Mouse (Mus musculus) midbrain, embryonic 13.5 days (tissue): ENCODE results near the gene Fbxo48. TPM values are rescaled to one million over a fixed set of nuclear protein-coding genes. Genes with fewer than 3 reads are reported as not detected.

Experiments used
- ATAC-seq: fragments of 200-750 bp; cut with Nextera tagmentation; 2 replicates; pipeline ENCODE4 v1.8.0; 2017; ENCODE audit warnings: mild to moderate bottlenecking, moderate TSS enrichment, moderate library complexity
- H3K27ac ChIP-seq: fragments of 300-500 bp; sonication (generic); 2 replicates; pipeline ENCODE4 v1.5.1; 2015; ENCODE audit warnings: inconsistent platforms, mild to moderate bottlenecking, moderate library complexity
- H3K27me3 ChIP-seq: fragments of 300-500 bp; sonication (generic); 2 replicates; pipeline ENCODE4 v1.6.1; 2015; ENCODE audit warnings: mild to moderate bottlenecking, inconsistent platforms
- H3K36me3 ChIP-seq: fragments of 300-500 bp; sonication (generic); 2 replicates; pipeline ENCODE4 v1.6.1; 2015; ENCODE audit warnings: mild to moderate bottlenecking, inconsistent platforms
- H3K4me1 ChIP-seq: fragments of 300-500 bp; sonication (generic); replicated peaks from 2 replicates; pipeline ENCODE4 v1.6.1; 2015; ENCODE audit warnings: inconsistent platforms
- H3K4me2 ChIP-seq: fragments of 300-500 bp; sonication (generic); replicated peaks from 2 replicates; pipeline ENCODE4 v1.6.1; 2015; ENCODE audit warnings: moderate library complexity, mild to moderate bottlenecking, inconsistent platforms
- H3K4me3 ChIP-seq: fragments of 300-500 bp; sonication (generic); replicated peaks from 2 replicates; pipeline ENCODE4 v1.5.1; 2015; ENCODE audit warnings: mild to moderate bottlenecking, inconsistent platforms
- H3K9ac ChIP-seq: fragments of 300-500 bp; sonication (generic); replicated peaks from 2 replicates; pipeline ENCODE4 v1.6.1; 2015; ENCODE audit warnings: mild to moderate bottlenecking, inconsistent platforms
- H3K9me3 ChIP-seq: fragments of 300-500 bp; sonication (generic); 2 replicates; pipeline ENCODE4 v1.6.1; 2016; ENCODE audit warnings: mild to moderate bottlenecking, inconsistent platforms
- WGBS: fragments of 180-500 bp; shearing (Covaris S2); methylation state at CpG from one replicate; pipeline ENCODE4 v1.1.7; 2015; 5-methylcytosine and 5-hydroxymethylcytosine counted together
- polyA plus RNA-seq: library from polyadenylated mRNA; unstranded; fragments of >200 nt; fragmentation: Nextera tagmentation; extraction: Ambion mirVana; gene quantifications from 2 replicates; pipeline ENCODE4 v1.2.1, GENCODE M21; 2015

Gene Fbxo48
- polyA plus RNA-seq, 1 experiment from 2014 or later = 0.82 TPM

DNA sequence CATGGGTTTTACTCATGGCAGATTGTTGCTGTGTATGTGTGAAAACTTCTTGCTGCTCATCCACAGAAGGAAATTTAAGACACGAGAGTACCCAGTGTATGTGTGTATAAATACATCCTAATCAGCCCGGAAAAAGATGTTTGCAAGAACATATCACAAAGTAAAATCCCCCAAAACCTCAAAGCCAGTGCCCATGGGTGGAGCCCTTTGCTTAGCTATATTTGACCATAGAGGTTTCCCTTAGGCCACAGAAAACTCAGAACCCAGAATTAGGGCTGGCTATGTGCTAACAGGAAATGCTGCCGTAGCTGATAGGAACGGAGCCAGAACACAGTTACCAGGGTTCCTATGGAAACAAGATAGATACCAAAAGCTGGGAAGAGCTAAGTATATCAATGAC lies 25.8 kb downstream of the Fbxo48 start:
- no peak for ATAC-seq
- no peak overlapping the region for H3K4me2 ChIP-seq
- peaks cover 6% of the 10 kb centered on the region; the same call in 1 of the 2 replicates for H3K36me3 ChIP-seq
- H3K9me3 ChIP-seq = no peaks in the 10 kb centered on the region
- no peak overlapping the region for H3K27ac ChIP-seq
- no peak overlapping the region for H3K4me3 ChIP-seq
- H3K27me3 ChIP-seq = no peaks in the 10 kb centered on the region
- no peaks in the 10 kb centered on the region for H3K4me1 ChIP-seq
- WGBS = 93% methylated on average over 4 of the region's 4 CpGs
- no peak overlapping the region for H3K9ac ChIP-seq

DNA sequence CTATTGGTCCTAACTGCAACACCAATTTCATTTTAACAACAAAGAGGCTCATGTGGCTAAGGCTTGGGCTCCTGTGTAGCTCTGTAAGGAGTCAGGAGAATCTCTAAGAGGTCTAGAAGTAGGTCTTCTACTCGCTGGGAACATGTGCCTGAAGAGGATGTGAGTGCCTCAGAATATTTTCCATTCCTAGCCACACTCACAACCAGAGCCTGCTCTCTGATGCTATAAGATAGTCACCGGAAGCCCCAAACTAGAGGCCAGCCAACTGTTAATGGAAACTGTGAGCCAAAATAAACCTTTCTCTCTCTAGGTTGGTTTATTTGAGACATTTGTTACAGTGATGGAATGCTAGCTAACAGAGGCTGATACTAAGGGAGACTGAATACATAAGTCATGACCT lies 26.4 kb downstream of the Fbxo48 start:
- 85% methylated on average over 2 of the region's 2 CpGs for WGBS
- Histone ChIP-seq H3K9ac (no peak overlapping the region), H3K27me3 (no peaks in the 10 kb centered on the region), H3K27ac (no peak overlapping the region), H3K4me2 (no peak overlapping the region), H3K36me3 (peaks cover 6% of the 10 kb centered on the region; the same call in 1 of the 2 replicates), H3K9me3 (no peaks in the 10 kb centered on the region), H3K4me1 (no peaks in the 10 kb centered on the region), H3K4me3 (no peak overlapping the region)
- no peak for ATAC-seq

DNA sequence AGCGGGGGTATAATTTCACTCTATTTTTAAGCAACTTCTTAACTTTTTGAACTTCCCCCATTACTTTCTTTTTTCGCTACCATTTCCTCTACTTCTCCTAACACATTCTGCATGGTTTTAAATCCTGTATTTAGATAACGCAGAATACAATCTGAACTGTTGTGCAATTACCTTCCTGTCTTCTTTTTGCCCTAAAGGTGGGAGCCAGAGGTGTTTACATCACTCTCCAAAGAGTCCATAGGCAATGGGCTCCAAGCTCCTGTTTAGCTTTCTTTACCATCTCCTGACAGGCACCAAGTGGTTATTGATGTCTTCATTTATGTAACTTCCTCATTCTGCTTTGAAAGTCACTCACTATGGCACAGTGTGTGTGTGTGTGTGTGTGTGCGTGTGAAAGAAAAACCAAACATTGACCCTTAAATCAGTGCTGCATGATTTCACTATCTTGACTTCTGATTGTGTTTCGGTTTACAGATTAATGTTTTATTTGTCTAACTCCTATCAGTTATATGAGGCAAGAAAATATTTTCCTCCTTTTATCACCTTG lies 27.1 kb downstream of the Fbxo48 start:
- no peak overlapping the region for H3K27ac ChIP-seq
- H3K4me1 ChIP-seq = no peaks in the 10 kb centered on the region
- no peak overlapping the region for H3K4me2 ChIP-seq
- ATAC-seq = no peak
- H3K4me3 ChIP-seq = no peak overlapping the region
- H3K9ac ChIP-seq = no peak overlapping the region
- 90% methylated on average over 5 of the region's 5 CpGs for WGBS
- no peaks in the 10 kb centered on the region for H3K9me3 ChIP-seq
- no peaks in the 10 kb centered on the region for H3K27me3 ChIP-seq
- peaks cover 6% of the 10 kb centered on the region; the same call in 1 of the 2 replicates for H3K36me3 ChIP-seq

DNA sequence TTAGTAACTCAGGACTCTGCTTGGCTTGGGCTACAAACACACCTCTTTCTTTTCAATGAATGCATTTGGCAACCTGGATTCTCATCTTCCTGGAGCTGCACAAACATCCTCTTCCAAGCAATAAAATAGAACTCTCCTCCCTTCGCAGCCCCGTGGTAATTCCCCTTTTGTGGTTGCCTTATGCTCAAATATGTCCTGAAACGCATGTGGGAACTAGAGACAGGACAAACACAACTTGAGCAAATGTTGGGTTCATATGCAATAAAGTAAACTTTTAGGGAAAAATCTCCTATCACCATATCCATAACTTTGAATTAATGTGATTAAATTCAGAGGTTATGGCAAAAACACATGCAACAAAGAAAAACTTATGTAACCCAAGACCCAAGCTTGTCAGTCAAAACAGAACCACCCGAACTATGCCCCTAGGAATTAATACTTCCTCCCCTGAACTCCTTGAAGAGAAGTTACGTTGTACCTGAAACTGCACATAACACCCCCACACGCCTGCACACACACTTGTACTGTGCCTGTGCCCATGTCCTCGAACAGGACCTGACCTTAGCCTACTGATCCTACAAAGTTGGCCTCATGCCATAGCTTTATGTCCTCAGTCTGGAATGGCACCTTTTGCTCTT lies 35.5 kb downstream of the Fbxo48 start:
- Histone ChIP-seq H3K9ac (no peak overlapping the region), H3K4me3 (no peak overlapping the region), H3K36me3 (no peaks in the 10 kb centered on the region), H3K4me1 (no peaks in the 10 kb centered on the region), H3K27me3 (no peaks in the 10 kb centered on the region), H3K4me2 (no peak overlapping the region), H3K27ac (no peak overlapping the region), H3K9me3 (no peaks in the 10 kb centered on the region)
- ATAC-seq = no peak
- 88% methylated on average over 7 of the region's 7 CpGs for WGBS

DNA sequence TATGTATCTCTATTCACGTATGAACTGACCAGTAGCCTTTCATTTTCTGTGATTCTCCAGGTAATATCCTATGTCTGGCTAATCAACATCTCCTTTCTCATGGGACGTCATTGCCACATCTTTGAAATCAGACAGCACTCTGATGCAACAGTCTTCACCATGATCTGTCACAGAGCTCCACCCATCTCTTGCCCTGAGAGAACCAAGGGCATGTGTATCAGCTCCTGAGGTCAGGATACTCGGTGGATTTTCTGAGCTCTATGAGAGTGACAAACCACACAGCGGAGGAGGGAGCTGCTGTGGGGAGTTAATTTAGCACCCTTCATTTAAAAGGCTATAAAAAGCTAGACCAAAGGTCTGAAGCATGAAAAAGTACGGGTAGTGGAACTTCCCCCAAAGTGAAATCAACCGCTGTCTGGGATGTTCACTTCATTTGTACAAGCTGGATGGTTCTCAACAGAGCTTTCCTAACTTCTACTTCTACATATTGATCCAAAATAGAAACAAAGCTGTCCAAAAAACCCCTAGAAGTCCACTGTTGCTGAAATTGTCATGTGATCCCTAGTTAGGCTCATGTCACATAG lies 36.7 kb downstream of the Fbxo48 start:
- no peak overlapping the region for H3K4me2 ChIP-seq
- H3K9ac ChIP-seq = no peak overlapping the region
- H3K27ac ChIP-seq = no peak overlapping the region
- H3K9me3 ChIP-seq = no peaks in the 10 kb centered on the region
- no peak for ATAC-seq
- H3K27me3 ChIP-seq = no peaks in the 10 kb centered on the region
- H3K4me3 ChIP-seq = no peak overlapping the region
- 89% methylated on average over 6 of the region's 6 CpGs for WGBS
- no peaks in the 10 kb centered on the region for H3K36me3 ChIP-seq
- H3K4me1 ChIP-seq = no peaks in the 10 kb centered on the region

DNA sequence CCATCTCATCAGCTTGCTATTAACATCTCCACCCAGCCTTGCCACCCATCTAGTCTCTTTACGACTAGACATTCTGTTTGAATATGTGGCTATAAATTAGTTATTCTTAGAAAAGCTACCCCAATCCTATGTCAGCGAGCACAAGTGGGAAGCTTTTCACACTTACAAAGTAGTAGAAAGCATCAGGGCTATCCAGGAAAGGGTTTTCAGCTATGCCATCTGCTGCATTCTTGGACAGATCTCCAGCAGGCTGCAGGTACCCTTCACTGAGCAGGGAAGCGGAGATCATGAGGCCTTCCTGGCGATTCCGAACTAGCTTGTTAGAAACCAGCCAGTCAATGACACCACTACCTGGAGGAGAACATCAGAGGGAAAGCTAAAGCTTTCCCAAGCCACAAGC lies 38.7 kb downstream of the Fbxo48 start:
- WGBS = 90% methylated on average over 5 of the region's 5 CpGs
- Histone ChIP-seq H3K4me1 (no peaks in the 10 kb centered on the region), H3K27me3 (no peaks in the 10 kb centered on the region), H3K36me3 (no peaks in the 10 kb centered on the region), H3K9ac (no peak overlapping the region), H3K4me2 (no peak overlapping the region), H3K4me3 (no peak overlapping the region), H3K9me3 (no peaks in the 10 kb centered on the region), H3K27ac (no peak overlapping the region)
- no peak for ATAC-seq

DNA sequence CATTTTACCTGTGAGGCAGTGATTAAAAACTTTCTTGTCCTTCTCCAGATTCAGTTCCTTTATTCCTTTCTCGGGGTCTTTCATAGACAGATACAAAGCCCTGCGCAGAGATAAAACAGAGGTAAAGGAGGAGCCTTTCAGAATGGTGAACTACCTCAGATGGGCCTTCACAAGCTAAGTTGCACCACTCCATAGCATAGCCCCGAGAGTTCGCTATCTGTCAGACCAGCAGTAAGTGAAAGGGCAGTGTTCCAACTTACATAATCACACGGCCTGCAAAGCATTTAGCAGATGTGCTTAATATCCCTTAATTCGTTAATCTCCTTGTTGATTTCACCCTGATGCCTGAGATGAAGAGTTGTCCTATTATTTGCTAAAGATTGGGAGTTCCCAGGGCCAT lies 41.7 kb downstream of the Fbxo48 start:
- 83% methylated on average over 6 of the region's 6 CpGs for WGBS
- Histone ChIP-seq H3K4me1 (no peaks in the 10 kb centered on the region), H3K36me3 (no peaks in the 10 kb centered on the region), H3K4me2 (no peak overlapping the region), H3K27ac (no peak overlapping the region), H3K4me3 (no peak overlapping the region), H3K27me3 (no peaks in the 10 kb centered on the region), H3K9ac (no peak overlapping the region), H3K9me3 (no peaks in the 10 kb centered on the region)
- no peak for ATAC-seq

DNA sequence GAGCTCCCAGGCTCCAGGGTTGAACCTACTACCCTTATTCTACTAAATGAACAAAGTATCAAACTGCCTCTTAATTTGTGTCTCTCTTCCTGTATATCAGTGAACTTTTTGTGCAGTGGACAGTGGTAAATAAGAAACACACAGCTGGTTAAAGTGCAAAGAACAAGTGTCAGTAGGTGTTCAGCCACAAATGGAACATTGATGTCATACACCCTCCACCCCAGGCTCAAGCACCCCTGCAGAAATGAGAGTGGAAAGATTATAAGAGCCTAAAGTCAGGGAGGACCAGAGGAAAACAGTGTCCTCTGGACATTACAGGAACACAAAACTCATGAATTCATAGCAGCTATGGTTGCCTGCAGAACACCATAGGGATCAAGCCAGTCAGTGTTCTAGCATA lies 45.6 kb downstream of the Fbxo48 start:
- no peak overlapping the region for H3K4me3 ChIP-seq

DNA sequence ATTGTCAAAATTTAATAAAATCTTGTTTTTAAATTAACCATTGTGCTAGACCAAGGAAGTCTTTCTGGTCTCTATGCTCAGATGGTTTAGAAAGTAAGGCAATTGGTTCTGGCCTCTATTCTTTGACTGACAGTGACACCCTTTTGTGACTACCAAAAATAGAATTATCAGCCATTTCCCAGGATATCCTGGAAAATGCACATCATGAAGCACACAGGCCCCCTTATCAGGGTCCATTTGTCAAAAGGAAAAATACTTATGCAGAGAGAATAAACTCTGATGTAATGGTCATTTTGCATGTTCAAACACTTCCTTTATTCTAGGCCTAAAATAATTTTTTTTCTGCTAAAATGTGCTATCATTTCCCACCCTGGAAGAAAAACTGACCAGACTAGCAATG lies 46.3 kb downstream of the Fbxo48 start:
- Histone ChIP-seq H3K9ac (no peak overlapping the region), H3K4me1 (no peaks in the 10 kb centered on the region), H3K4me2 (no peak overlapping the region), H3K36me3 (no peaks in the 10 kb centered on the region), H3K27me3 (no peaks in the 10 kb centered on the region), H3K9me3 (no peaks in the 10 kb centered on the region), H3K27ac (no peak overlapping the region), H3K4me3 (no peak overlapping the region)
- ATAC-seq = no peak

More for the DNA sequence above, 45.6 kb downstream of the Fbxo48 start:
- H3K9me3 ChIP-seq = no peaks in the 10 kb centered on the region
- no peak for ATAC-seq
- no peaks in the 10 kb centered on the region for H3K27me3 ChIP-seq
- H3K9ac ChIP-seq = no peak overlapping the region
- no peak overlapping the region for H3K27ac ChIP-seq
- no peaks in the 10 kb centered on the region for H3K36me3 ChIP-seq
- H3K4me1 ChIP-seq = no peaks in the 10 kb centered on the region
- no peak overlapping the region for H3K4me2 ChIP-seq

DNA sequence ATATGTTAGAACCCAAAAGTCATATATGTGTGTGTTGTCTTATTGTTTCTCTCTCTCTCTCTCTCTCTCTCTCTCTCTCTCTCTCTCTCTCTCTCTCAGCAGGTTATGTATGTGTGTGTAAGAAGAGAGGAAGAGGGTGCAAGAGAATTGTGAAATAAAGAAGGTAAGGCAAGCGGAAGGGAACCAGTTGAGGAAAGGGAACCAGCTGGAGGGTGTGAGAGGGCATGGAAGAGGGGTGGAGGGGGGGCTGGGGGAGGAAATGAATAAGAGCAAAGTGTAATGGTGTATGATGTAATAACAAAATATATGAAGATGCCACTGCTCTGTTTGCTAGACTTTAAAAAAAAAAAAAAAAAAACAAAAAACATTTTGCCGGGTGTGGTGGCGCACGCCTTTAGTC lies 48.2 kb downstream of the Fbxo48 start:
- no peak overlapping the region for H3K9ac ChIP-seq
- H3K27ac ChIP-seq = no peak overlapping the region
- no peak overlapping the region for H3K4me3 ChIP-seq
- no peak for ATAC-seq
- no peaks in the 10 kb centered on the region for H3K27me3 ChIP-seq
- no peaks in the 10 kb centered on the region for H3K36me3 ChIP-seq
- 90% methylated on average over 4 of the region's 4 CpGs for WGBS
- no peaks in the 10 kb centered on the region for H3K4me1 ChIP-seq
- no peak overlapping the region for H3K4me2 ChIP-seq
- H3K9me3 ChIP-seq = no peaks in the 10 kb centered on the region

DNA sequence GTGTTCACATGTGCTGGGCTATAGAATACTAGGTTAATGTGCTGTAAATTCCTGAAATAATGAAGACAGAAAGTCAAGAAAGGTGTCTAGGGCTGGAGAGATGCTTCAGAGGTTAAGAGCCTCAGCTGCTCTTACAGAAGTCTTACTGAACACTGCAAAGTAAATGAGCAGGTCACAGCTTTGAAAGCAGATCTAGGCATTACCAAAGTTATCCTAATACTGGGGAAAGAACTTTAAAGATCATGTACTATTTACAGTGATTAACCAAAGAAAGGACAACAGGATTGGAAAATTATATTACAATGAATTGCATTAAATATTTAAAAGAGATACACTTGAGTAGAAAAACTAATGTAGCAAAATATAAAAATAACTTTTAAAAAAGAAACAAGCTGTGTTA lies 48.8 kb downstream of the Fbxo48 start:
- Histone ChIP-seq H3K9ac (no peak overlapping the region), H3K4me2 (no peak overlapping the region), H3K27me3 (no peaks in the 10 kb centered on the region), H3K4me3 (no peak overlapping the region), H3K9me3 (no peaks in the 10 kb centered on the region), H3K36me3 (no peaks in the 10 kb centered on the region), H3K4me1 (no peaks in the 10 kb centered on the region), H3K27ac (no peak overlapping the region)
- ATAC-seq = no peak

DNA sequence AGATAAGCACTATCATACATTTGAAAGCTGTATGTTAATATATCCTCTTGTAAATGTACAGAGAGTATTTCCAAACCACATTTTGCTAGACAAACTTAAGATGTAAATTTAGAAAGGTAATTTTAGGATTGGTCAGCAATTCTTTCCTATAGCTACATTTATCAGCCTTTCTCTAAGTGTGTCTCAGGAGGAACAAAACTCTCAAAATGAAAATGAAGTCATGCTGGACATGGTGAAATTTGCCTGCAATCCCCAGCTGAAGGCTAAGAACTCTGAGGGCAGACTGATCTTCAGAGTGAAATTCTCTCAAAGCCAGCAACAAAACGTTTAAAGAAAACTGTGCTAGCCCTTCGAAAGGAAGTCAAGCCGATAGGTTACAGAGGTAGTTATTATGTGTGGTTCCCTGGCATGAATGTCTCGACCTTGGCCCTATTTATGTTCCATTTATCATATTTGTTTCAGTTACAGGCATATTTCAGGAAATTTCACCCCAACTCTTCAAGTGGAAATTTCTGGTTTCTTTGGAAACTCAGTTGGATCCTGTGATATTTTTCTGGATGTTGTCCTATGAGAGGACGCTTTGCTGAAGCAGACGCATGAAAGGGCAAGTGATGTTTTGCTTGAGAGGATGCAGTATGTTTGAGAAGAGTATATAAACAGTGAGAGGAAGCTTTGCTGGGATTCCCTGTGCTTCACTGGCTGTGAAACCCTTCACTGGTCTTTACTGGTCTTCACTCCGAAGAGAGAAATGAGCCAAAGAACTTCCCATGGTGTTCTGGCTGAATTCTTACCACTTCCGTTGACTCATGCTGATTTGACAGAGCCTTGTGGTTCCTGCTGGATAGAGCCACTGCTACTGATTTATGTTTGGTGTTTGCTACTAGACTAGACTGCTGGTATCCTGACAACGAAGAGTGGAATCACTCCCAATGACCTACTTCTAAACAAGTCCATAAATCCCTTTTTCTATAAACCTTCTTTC lies 49.5 kb downstream of the Fbxo48 start:
- no peak for ATAC-seq
- Histone ChIP-seq H3K36me3 (no peaks in the 10 kb centered on the region), H3K9me3 (no peaks in the 10 kb centered on the region), H3K4me1 (no peaks in the 10 kb centered on the region), H3K9ac (no peak overlapping the region), H3K4me2 (no peak overlapping the region), H3K4me3 (no peak overlapping the region), H3K27ac (no peak overlapping the region), H3K27me3 (no peaks in the 10 kb centered on the region)
- WGBS = 82% methylated on average over 9 of the region's 9 CpGs
